Mouse (Mus musculus): ENCODE data around the gene Acp1.

The Acp1 gene

DNA sequence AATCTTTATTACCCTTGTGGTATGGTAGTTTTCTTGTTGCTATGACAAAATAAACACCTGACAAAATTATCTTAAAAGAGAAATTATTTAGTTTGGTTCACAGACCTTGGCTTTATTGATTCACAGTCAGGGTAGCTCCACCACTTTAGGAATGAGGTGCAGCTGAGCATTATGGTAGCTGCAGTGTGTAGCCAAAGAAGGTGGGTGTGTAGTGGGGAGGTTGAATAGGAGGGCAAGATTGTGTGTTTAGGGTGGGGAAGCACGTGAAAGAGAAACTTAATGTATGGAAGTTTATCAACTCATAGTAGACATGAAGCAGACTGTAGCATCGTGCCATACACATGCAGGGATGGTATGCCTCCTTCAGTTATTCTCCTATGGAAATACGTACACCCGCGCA lies 55.2 kb downstream of the Acp1 start:
- DNase-seq, result no peak

DNA sequence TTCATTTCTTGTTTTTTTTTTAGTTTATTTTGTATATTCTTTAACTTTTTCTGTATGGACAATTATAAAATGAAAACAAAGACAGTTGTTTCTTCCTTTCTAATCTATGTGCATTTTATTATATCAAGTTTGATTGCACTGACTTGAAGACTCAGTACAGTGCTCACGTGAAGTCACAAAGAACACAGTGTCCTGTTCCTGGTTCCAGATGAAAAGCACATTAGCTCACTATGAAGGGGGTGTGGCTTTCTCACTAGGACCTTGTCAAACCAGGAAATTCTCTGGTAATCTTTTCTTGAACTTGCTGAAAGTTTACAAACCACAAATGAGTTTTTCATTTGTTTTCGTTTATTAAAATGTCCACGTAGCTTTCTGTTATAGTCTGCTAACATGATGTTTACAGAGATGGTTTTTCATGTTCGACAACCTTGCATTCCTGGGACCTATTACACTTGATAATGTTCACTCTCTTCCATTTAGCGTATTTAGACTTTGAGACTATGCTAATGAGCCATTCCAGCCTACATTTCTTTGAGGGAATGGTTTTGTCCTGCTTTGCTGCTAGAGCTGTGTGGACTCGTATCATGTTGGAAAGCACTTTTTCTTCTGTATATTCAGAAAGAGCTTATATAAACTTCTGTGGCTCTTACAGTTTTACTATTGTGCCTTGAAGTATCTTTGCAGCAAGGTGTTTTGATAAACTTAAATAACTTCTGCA lies 55.8 kb downstream of the Acp1 start:
- no peak for DNase-seq

DNA sequence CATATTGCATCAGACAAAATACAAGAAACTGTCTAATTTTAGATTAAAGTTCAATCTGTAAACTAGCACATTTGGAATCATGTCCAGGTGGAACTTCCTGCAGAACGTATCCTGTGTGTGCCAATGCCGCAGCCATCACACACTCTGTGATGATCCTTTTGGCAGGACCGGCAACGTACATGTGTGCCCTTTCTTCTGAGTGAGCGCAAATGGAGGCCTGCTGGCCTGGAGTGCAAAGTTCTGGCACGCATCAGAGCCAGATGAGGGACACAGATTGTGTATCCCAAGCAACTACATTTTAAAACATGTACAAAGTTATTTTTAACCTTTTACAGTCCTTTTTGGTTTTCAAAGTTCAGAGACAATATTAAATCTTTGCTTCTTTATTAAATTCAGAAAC lies 59.5 kb downstream of the Acp1 start:
- peak; percentile 22 for DNase-seq

DNA sequence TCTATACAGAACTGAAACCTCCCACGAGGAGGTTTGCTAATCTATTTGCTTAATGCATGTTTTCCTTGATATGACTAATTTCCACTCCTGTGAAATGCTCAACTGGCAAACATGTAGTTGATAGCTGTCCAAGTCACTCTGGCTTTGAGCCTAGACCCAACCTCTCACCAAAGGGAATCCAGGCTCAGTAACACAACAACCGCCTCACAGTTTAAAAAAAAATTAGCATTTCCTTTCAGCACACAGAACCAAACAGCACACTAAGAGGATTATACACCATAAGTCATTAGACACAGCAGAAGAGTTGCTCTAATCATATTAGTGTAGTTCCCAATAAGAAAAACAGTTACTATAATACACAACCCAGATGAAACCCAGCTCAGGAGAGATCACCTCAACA lies 60.5 kb downstream of the Acp1 start:
- peak; percentile 28 for DNase-seq

DNA sequence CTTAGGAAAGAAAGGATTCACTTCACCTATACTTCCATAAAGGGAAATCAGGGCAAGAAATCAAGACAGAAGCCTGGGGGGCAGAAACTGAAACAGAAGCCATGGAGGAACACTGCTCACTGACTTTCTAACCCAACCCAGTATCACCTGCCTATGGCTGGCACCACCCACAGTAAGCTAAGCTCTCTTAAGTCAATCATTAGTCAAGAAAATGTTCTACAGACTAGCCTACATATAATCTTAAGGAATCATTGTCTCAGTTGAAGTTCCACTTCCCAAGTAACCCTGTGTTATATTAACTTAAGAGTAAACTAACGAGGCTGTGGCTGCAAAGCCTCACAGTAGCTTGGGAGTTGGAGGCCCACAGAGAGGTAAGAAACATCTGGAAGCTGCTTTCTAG lies 62.9 kb downstream of the Acp1 start:
- DNase-seq, result no peak
